Mouse (Mus musculus): ENCODE results near the gene H2al1a.
"Not testable (repeated sequence)": the region's sequence is repeated elsewhere in the genome, so short reads cannot be mapped to it uniquely, and the experiment has no call there.

H2al1a gene

DNA sequence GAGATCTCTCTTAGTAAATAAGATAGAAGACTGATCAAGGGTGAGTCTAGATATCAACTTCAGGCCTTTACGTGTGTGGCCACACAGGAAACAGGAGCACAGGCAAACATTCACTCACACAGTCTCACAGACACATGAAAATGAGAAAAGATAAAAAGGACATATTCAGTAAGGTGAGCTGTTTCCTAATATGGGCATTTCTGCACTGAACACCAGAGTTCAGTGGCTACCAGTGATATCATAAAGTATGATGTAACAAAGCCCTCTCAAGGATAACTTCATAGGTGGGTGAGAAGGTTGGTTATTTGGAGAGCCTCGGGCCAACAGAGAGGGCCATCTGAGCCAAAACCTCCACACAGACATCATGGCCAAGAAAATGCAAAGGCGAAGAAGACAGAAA, at the start of gene H2al1a:
Gene H2al1a, plus strand, starts transcription at position 301 of the 400 bp plus-strand sequence.
- H3K36me3 ChIP-seq (ENCODE audit: control insufficient read depth, insufficient read depth, low read length, poor library complexity, severe bottlenecking); H3K27me3 ChIP-seq (ENCODE audit: control insufficient read depth, insufficient read depth, low read length, poor library complexity, severe bottlenecking); DNase-seq (ENCODE audit: low read depth, low spot score): not testable (repeated sequence)

GRCm38 (mm10) chrX:11250155-11250554, 48.9 kb upstream of the H2al1a start:
- Histone ChIP-seq H3K36me3 (ENCODE audit: control insufficient read depth, insufficient read depth, low read length, poor library complexity, severe bottlenecking) (no peaks in the 10 kb centered on the region), H3K27me3 (ENCODE audit: control insufficient read depth, insufficient read depth, low read length, poor library complexity, severe bottlenecking) (no peaks in the 10 kb centered on the region)
- no peak for DNase-seq (ENCODE audit: low read depth, low spot score)

- Histone ChIP-seq H3K36me3 (ENCODE audit: control insufficient read depth, insufficient read depth, low read length, poor library complexity, severe bottlenecking) (no peaks in the 10 kb centered on the region), H3K27me3 (ENCODE audit: control insufficient read depth, insufficient read depth, low read length, poor library complexity, severe bottlenecking) (no peaks in the 10 kb centered on the region)
- no peak for DNase-seq (ENCODE audit: low read depth, low spot score)
These were observed 45.0 kb upstream of the H2al1a start for GRCm38 (mm10) chrX:11254062-11254461.

GRCm38 (mm10) chrX:11254521-11255207, 44.4 kb upstream of the H2al1a start:
- H3K36me3 ChIP-seq (ENCODE audit: control insufficient read depth, insufficient read depth, low read length, poor library complexity, severe bottlenecking): no peaks in the 10 kb centered on the region
- no peaks in the 10 kb centered on the region for H3K27me3 ChIP-seq (ENCODE audit: control insufficient read depth, insufficient read depth, low read length, poor library complexity, severe bottlenecking)
- no peak for DNase-seq (ENCODE audit: low read depth, low spot score)

DNA sequence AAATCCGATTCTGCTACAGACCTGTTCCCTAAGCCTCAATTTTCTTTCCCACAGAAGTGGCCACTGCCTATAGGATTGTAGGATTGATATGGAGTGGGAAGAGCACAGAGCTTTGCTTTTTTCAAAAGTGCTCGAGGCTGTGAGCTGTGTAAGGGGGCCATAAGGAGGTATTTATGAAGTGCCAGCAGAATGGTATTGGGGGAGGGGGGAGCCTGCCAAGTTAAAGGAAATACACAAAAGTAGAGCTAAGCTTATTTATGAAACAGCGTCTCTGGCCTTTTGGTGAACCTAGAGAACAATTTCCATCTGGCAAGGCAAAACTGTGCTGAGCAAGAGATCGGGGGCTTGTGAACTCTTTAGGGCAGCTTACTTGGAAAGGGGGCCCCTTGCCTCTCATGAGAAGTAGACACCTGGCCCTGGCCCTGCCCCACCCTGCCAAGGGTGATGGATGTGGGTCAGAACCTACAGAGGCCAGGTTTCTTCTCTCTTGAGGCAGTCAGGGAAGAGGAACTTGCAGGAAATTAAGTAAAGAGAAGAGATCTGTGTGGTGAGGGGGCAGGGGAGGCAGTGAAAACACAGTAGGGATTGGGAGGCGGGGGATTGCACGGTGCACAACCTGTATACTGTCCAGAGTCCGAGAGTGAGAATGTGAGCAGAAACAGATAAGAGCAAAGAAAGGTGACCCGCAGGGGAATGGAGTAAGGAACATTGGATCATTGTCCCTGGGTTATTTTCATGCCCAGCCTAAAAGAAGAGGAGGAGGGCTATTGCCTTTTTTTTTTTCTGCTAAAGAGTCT, 43.3 kb upstream of the H2al1a start:
- no peak for DNase-seq (ENCODE audit: low read depth, low spot score)
- H3K27me3 ChIP-seq (ENCODE audit: control insufficient read depth, insufficient read depth, low read length, poor library complexity, severe bottlenecking): no peaks in the 10 kb centered on the region
- no peaks in the 10 kb centered on the region for H3K36me3 ChIP-seq (ENCODE audit: control insufficient read depth, insufficient read depth, low read length, poor library complexity, severe bottlenecking)

DNA sequence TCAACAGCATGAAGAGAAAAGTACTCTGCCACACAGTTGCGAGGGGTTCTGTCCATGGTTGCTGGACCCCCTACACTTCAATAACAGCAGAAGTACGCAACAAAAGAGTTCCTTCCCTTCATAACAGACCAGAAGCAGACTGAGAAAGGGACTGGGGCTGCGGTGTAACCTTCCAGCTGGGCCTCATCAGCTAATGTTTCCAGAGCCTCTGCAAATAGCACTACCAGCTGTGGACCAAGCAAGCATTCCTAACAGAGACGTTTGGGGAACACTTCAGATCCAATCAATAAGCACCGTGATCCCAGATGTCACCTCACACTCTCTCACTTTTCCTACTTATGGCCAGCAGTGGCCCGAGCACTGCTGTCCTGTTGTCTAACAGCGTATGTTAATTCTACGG, 34.1 kb upstream of the H2al1a start:
- DNase-seq (ENCODE audit: low read depth, low spot score): no peak
- no peaks in the 10 kb centered on the region for H3K36me3 ChIP-seq (ENCODE audit: control insufficient read depth, insufficient read depth, low read length, poor library complexity, severe bottlenecking)
- H3K27me3 ChIP-seq (ENCODE audit: control insufficient read depth, insufficient read depth, low read length, poor library complexity, severe bottlenecking): no peaks in the 10 kb centered on the region

DNA sequence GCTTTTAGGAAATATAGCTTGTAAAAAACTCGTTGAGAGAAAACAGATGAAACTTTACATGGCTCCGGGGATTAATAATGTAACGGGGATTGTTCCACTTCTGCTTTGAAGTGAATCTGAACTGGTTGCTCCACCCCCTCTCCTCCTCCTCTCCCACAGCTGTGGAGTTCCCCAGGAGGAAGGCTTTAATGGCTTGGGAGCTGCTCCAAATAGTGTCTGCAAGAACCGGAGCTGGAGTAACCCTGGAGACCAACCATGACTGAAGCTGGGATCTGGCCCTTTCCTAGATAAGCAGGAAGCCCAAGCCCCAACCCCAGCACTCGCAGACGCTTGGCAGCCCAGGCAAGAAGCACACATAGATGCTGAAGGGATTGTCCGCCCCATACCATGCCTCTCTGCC, 31.3 kb upstream of the H2al1a start:
- no peak for DNase-seq (ENCODE audit: low read depth, low spot score)
- no peaks in the 10 kb centered on the region for H3K27me3 ChIP-seq (ENCODE audit: control insufficient read depth, insufficient read depth, low read length, poor library complexity, severe bottlenecking)
- H3K36me3 ChIP-seq (ENCODE audit: control insufficient read depth, insufficient read depth, low read length, poor library complexity, severe bottlenecking): no peaks in the 10 kb centered on the region

- Histone ChIP-seq H3K27me3 (ENCODE audit: control insufficient read depth, insufficient read depth, low read length, poor library complexity, severe bottlenecking) (no peaks in the 10 kb centered on the region), H3K36me3 (ENCODE audit: control insufficient read depth, insufficient read depth, low read length, poor library complexity, severe bottlenecking) (no peaks in the 10 kb centered on the region)
- DNase-seq (ENCODE audit: low read depth, low spot score): no peak
These were observed 30.0 kb upstream of the H2al1a start for GRCm38 (mm10) chrX:11269074-11269473.

DNA sequence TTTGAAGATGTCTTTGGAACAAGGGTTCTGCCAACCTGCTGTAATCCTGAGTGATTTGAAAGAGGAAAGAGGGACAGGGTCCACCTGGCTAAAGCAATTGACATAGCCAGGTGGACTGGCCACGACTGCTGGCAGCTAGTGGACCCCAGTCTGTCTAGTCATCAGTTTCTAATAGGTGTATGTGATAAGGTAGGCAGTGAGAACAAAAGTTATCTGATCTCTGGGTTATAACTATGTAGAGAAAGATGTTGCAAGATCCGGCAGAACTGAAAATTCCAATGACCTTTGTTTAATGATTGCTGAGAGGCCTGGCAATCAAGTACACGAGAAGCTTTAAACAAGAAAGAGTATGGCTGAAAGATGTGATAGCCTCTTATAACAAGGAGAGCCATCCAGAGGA, 25.9 kb upstream of the H2al1a start:
- no peaks in the 10 kb centered on the region for H3K27me3 ChIP-seq (ENCODE audit: control insufficient read depth, insufficient read depth, low read length, poor library complexity, severe bottlenecking)

GRCm38 (mm10) chrX:11277083-11277482, 22.0 kb upstream of the H2al1a start:
- no peak for DNase-seq (ENCODE audit: low read depth, low spot score)
- no peaks in the 10 kb centered on the region for H3K27me3 ChIP-seq (ENCODE audit: control insufficient read depth, insufficient read depth, low read length, poor library complexity, severe bottlenecking)
- no peaks in the 10 kb centered on the region for H3K36me3 ChIP-seq (ENCODE audit: control insufficient read depth, insufficient read depth, low read length, poor library complexity, severe bottlenecking)

More for the DNA sequence above, 25.9 kb upstream of the H2al1a start:
- no peaks in the 10 kb centered on the region for H3K36me3 ChIP-seq (ENCODE audit: control insufficient read depth, insufficient read depth, low read length, poor library complexity, severe bottlenecking)
- no peak for DNase-seq (ENCODE audit: low read depth, low spot score)

DNA sequence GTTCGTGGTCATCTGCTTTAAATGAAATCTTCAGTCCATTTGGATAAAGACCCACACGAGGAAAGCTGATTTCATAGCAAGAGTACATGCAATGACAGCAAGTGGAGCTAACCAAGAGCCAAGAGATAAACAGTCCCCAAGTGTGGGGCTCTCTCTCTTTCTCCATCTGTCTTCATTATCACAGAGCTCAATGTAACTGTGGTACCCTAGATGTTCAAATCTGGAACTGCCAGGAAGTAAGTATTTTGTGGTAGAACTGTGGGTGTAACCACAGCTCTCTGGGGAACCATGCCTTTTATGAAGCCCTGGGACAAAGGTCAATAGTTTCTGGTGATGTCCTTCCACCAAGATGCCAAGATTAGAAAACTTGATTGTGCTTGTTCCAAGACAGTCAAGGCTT, 18.3 kb upstream of the H2al1a start:
- Histone ChIP-seq H3K27me3 (ENCODE audit: control insufficient read depth, insufficient read depth, low read length, poor library complexity, severe bottlenecking) (no peaks in the 10 kb centered on the region), H3K36me3 (ENCODE audit: control insufficient read depth, insufficient read depth, low read length, poor library complexity, severe bottlenecking) (no peaks in the 10 kb centered on the region)
- DNase-seq (ENCODE audit: low read depth, low spot score): no peak

DNA sequence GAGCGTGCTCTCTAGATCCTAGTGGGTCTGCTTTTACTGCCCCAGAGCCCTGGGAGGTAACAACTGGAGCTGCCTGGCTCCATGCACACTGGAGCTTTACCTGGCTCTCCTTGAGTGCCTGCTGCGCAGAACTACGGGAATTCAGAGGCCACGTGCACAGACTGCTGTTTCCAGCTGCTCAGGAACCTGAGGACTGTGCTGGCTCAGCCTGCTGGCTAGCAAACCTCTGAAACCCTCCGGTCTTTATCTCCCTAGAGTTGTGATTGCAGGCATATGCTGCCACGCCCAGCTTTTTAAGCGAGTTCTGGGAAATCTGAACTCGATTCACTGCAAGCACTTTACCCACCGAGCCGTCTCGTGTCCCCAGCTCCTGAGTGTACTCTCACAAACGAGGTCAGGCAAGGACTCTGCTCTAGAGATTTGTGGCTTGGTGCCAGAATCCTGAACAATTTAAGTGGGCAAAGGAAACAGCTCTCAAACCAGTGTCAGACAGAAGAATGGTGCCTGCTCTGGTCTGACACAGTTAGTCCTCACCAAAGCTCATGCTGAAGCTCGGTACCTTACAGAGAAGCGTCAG, 10.7 kb upstream of the H2al1a start:
- H3K36me3 ChIP-seq (ENCODE audit: control insufficient read depth, insufficient read depth, low read length, poor library complexity, severe bottlenecking): no peaks in the 10 kb centered on the region
- no peaks in the 10 kb centered on the region for H3K27me3 ChIP-seq (ENCODE audit: control insufficient read depth, insufficient read depth, low read length, poor library complexity, severe bottlenecking)
- DNase-seq (ENCODE audit: low read depth, low spot score): no peak

DNA sequence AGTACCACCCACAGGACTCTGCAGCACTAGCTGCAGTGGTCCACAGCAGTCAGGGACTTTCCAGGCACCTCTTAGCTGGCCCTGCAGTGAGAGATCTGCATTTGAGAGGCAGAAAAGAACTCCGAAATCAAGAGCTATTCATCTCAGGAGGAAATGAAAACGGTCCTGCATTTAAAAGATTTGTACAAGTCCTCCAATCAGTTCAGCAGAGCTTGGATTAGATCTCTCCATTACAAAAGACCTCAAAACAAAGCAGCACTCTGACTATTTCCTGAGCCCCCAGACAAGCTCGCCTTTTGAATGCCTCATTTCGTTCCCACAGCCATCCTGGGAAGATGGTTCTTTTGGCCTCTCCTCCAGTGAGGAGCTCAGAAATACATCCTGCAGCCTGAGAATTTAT, 9.8 kb upstream of the H2al1a start:
- H3K27me3 ChIP-seq (ENCODE audit: control insufficient read depth, insufficient read depth, low read length, poor library complexity, severe bottlenecking): no peaks in the 10 kb centered on the region
- H3K36me3 ChIP-seq (ENCODE audit: control insufficient read depth, insufficient read depth, low read length, poor library complexity, severe bottlenecking): no peaks in the 10 kb centered on the region
- no peak for DNase-seq (ENCODE audit: low read depth, low spot score)

DNA sequence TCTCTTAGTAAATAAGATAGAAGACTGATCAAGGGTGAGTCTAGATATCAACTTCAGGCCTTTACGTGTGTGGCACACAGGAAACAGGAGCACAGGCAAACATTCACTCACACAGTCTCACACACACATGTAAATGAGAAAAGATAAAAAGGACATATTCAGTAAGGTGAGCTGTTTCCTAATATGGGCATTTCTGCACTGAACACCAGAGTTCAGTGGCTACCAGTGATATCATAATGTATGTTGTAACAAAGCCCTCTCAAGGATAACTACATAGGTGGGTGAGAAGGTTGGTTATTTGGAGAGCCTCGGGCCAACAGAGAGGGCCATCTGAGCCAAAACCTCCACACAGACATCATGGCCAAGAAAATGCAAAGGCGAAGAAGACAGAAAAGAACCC, 3.1 kb downstream of the H2al1a start, which contains the start of gene H2al1b:
Gene H2al1b, plus strand, starts transcription at position 301 of the 400 bp plus-strand sequence.
- H3K27me3 ChIP-seq (ENCODE audit: control insufficient read depth, insufficient read depth, low read length, poor library complexity, severe bottlenecking); DNase-seq (ENCODE audit: low read depth, low spot score); H3K36me3 ChIP-seq (ENCODE audit: control insufficient read depth, insufficient read depth, low read length, poor library complexity, severe bottlenecking): not testable (repeated sequence)

DNA sequence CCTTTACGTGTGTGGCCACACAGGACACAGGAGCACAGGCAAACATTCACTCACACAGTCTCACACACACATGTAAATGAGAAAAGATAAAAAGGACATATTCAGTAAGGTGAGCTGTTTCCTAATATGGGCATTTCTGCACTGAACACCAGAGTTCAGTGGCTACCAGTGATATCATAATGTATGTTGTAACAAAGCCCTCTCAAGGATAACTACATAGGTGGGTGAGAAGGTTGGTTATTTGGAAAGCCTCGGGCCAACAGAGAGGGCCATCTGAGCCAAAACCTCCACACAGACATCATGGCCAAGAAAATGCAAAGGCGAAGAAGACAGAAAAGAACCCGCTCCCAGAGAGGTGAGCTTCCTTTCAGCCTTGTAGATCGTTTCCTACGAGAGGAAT, 6.3 kb downstream of the H2al1a start, which contains the start of gene H2al1c:
Gene H2al1c, plus strand, starts transcription at position 301 of the 400 bp plus-strand sequence.
- H3K36me3 ChIP-seq (ENCODE audit: control insufficient read depth, insufficient read depth, low read length, poor library complexity, severe bottlenecking); H3K27me3 ChIP-seq (ENCODE audit: control insufficient read depth, insufficient read depth, low read length, poor library complexity, severe bottlenecking); DNase-seq (ENCODE audit: low read depth, low spot score): not testable (repeated sequence)

Data from splenic B cell, adult 2 months (primary cell).